30 mouse cellular contexts compared by ENCODE assay signal in the genomic region with DNA sequence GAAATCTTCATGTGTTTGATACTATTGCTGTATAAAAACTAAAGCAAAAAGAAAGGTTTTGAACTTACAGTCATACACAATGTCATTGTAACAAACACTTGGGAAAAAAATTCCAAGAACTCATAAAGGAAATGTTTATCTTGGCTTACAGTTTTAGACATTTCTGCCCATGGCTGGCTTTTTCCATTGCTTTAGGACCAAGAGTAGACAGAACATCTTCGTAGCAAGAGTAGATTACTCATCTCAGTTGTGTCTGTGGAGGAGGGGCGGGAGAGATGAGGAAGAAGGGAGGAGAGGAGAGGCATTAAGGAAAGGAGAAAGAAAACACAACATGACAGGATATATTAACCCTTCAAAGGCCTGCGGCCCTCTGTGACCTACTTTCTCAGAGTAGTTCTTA. TPM values are rescaled to one million over a fixed set of nuclear protein-coding genes. Genes with fewer than 3 reads are reported as not detected.
A peak's percentile ranks its signal among the peaks of the same experiment; 100 is the strongest.
DNase-seq lines count a peak whose midpoint lies in the region; ATAC-seq and TF ChIP-seq lines count a peak whose summit lies in the region.
"Had no signal": no experiment of that assay in that cellular context is flagged by ENCODE, and none has a peak within 500 bp of the region (broad histone marks: within the 10 kb centered on the region; RNA-seq: fewer than 3 reads in every experiment).

No protein-coding gene starts in this region.

- H3K36me3 ChIP-seq in kidney, postnatal 0 days (ENCODE audit: insufficient read depth, low read length) = no peaks in the 10 kb centered on the region
- H3K36me3 ChIP-seq: forebrain, embryonic 12.5 days; heart, embryonic 10.5 days; heart, embryonic 15.5 days; hindbrain, embryonic 12.5 days; intestine, embryonic 15.5 days; limb, embryonic 12.5 days; neural tube, embryonic 12.5 days had no signal

- H3K4me1 ChIP-seq in kidney, postnatal 0 days (replicated peaks; ENCODE audit: insufficient read depth, low read length) = no peaks in the 10 kb centered on the region
- H3K4me1 ChIP-seq: hindbrain, embryonic 12.5 days; intestine, embryonic 15.5 days had no signal

- no peak overlapping the region for H3K27ac ChIP-seq in kidney, postnatal 0 days
- H3K27ac ChIP-seq: forebrain, embryonic 12.5 days; heart, embryonic 10.5 days; heart, embryonic 15.5 days; hindbrain, embryonic 12.5 days; hindbrain, postnatal 0 days; intestine, embryonic 15.5 days; limb, embryonic 12.5 days; neural tube, embryonic 12.5 days; stomach, postnatal 0 days had no signal

- no peak for ATAC-seq in kidney, postnatal 0 days (replicated peaks; ENCODE audit: low FRiP score, low read depth)
- ATAC-seq: forebrain, postnatal 0 days; hindbrain, postnatal 0 days; intestine, embryonic 15.5 days; midbrain, embryonic 16.5 days had no signal

- WGBS in kidney, postnatal 0 days = 54% methylated on average over 3 of the region's 3 CpGs

- no peaks in the 10 kb centered on the region for H3K9me3 ChIP-seq in kidney, postnatal 0 days (replicated peaks; ENCODE audit: low read length)
- H3K9me3 ChIP-seq: forebrain, embryonic 12.5 days; heart, embryonic 10.5 days; heart, embryonic 15.5 days; hindbrain, embryonic 12.5 days; intestine, embryonic 15.5 days; limb, embryonic 12.5 days; neural tube, embryonic 12.5 days had no signal

- DNase-seq in kidney, postnatal 0 days (ENCODE audit: low spot score) = peak; percentile 40
- DNase-seq in kidney, postnatal 4 days = no peak
- DNase-seq in lung, postnatal 10 days = peak; percentile 49
- DNase-seq in lung, postnatal 36 days = no peak
- peak; percentile 61 for DNase-seq in adipocyte (ENCODE audit: low spot score)
- no peak for DNase-seq in adrenal gland, adult 18-20 months (ENCODE audit: low spot score in 2 of 2)
- no peak for DNase-seq in retina, embryonic 14.5 days (ENCODE audit: low spot score)
- DNase-seq: adrenal gland, adult 2 months; adrenal gland, postnatal 36 days; B cell, adult 2 months; cerebellum, adult 18-20 months; cerebellum, postnatal 10 days; forebrain, postnatal 0 days; gastrocnemius, postnatal 10 days; kidney, adult 2 months; right cerebral cortex, postnatal 4 days; thymus, adult 18-20 months; thymus, postnatal 25 days had no signal

- TF ChIP-seq CTCF in kidney, postnatal 0 days (IDR thresholded peaks at IDR 0.05; ENCODE audit: low read depth) = no peak

- H3K4me3 ChIP-seq in kidney, postnatal 0 days (replicated peaks; ENCODE audit: low read depth, low read length) = no peak overlapping the region
- H3K4me3 ChIP-seq: forebrain, embryonic 12.5 days; heart, embryonic 10.5 days; heart, embryonic 15.5 days; hindbrain, embryonic 12.5 days; intestine, embryonic 15.5 days; limb, embryonic 12.5 days; neural tube, embryonic 12.5 days had no signal

- no peaks in the 10 kb centered on the region for H3K27me3 ChIP-seq in kidney, postnatal 0 days (ENCODE audit: insufficient read depth, low read length)
- H3K27me3 ChIP-seq: forebrain, embryonic 12.5 days; heart, embryonic 15.5 days; hindbrain, embryonic 12.5 days; intestine, embryonic 15.5 days; limb, embryonic 12.5 days; neural tube, embryonic 12.5 days had no signal

- H3K9ac ChIP-seq in kidney, postnatal 0 days (ENCODE audit: low read depth, low read length) = no peak overlapping the region
- H3K9ac ChIP-seq: forebrain, embryonic 12.5 days; forebrain, postnatal 0 days; heart, embryonic 15.5 days; hindbrain, embryonic 12.5 days; intestine, embryonic 15.5 days; limb, embryonic 12.5 days; neural tube, embryonic 12.5 days had no signal

- H3K4me2 ChIP-seq in kidney, postnatal 0 days (ENCODE audit: low read length) = no peak overlapping the region
- H3K4me2 ChIP-seq: forebrain, embryonic 12.5 days; heart, embryonic 15.5 days; hindbrain, embryonic 12.5 days; intestine, embryonic 15.5 days; limb, embryonic 12.5 days; midbrain, embryonic 11.5 days; neural tube, embryonic 12.5 days had no signal

RNA-seq across cellular contexts. Expression of a gene that starts 11.6 kb away (rescaled TPM):
- 2.0 and 2.1 TPM in 2 replicates for polyA plus RNA-seq in kidney, postnatal 0 days (2015; fragmentation: Nextera tagmentation; extraction: Ambion mirVana)
- total RNA-seq in adrenal gland, adult 18-20 months (2021) = 1 to 10 TPM; 2.3 TPM
- total RNA-seq: granulocyte monocyte progenitor cell, adult 5-6 weeks had no signal

Comparison
In these comparisons a context has a peak if more than half of its experiments do, and no peak if none do; other contexts are left out.
1. DNase-seq: peak in kidney, postnatal 0 days (single experiment), lung, postnatal 10 days (single experiment) and adipocyte (single experiment); none in kidney, postnatal 4 days (0 of 2), lung, postnatal 36 days (single experiment), adrenal gland, adult 18-20 months (0 of 2) and retina, embryonic 14.5 days (single experiment).